Mouse (Mus musculus) hindbrain, embryonic 13.5 days (tissue): Measurements from ENCODE around the gene 2810408A11Rik. TPM values are rescaled to one million over a fixed set of nuclear protein-coding genes. Genes with fewer than 3 reads are reported as not detected.

Source experiments
- ATAC-seq: fragments of 200-750 bp; cut with Nextera tagmentation; 2 replicates; pipeline ENCODE4 v1.8.0; 2017; ENCODE audit warnings: moderate TSS enrichment; ENCODE audit not compliant: low FRiP score
- H3K27ac ChIP-seq: fragments of 300-500 bp; sonication (generic); 2 replicates; pipeline ENCODE4 v1.5.1; 2015; ENCODE audit warnings: inconsistent platforms, mild to moderate bottlenecking, moderate library complexity
- H3K27me3 ChIP-seq: fragments of 300-500 bp; sonication (generic); 2 replicates; pipeline ENCODE4 v1.6.1; 2015; ENCODE audit warnings: mild to moderate bottlenecking, inconsistent platforms
- H3K36me3 ChIP-seq: fragments of 300-500 bp; sonication (generic); 2 replicates; pipeline ENCODE4 v1.6.1; 2015; ENCODE audit warnings: mild to moderate bottlenecking, inconsistent platforms
- H3K4me1 ChIP-seq: fragments of 300-500 bp; sonication (generic); replicated peaks from 2 replicates; pipeline ENCODE4 v1.6.1; 2015; ENCODE audit warnings: inconsistent platforms
- H3K4me2 ChIP-seq: fragments of 300-500 bp; sonication (generic); 2 replicates; pipeline ENCODE4 v1.6.1; 2015; ENCODE audit warnings: inconsistent platforms, mild to moderate bottlenecking, moderate library complexity
- H3K4me3 ChIP-seq: fragments of 300-500 bp; sonication (generic); 2 replicates; pipeline ENCODE4 v1.5.1; 2015; ENCODE audit warnings: mild to moderate bottlenecking, inconsistent platforms
- H3K9ac ChIP-seq: fragments of 300-500 bp; sonication (generic); 2 replicates; pipeline ENCODE4 v1.6.1; 2015; ENCODE audit warnings: mild to moderate bottlenecking, inconsistent platforms
- H3K9me3 ChIP-seq: fragments of 300-500 bp; sonication (generic); 2 replicates; pipeline ENCODE4 v1.6.1; 2016; ENCODE audit warnings: inconsistent platforms
- WGBS: fragments of 180-500 bp; shearing (Covaris S2); methylation state at CpG from one replicate; pipeline ENCODE4 v1.1.7; 2015; 5-methylcytosine and 5-hydroxymethylcytosine counted together
- polyA plus RNA-seq: library from polyadenylated mRNA; unstranded; fragments of >200 nt; fragmentation: Nextera tagmentation; extraction: Ambion mirVana; gene quantifications from 2 replicates; pipeline ENCODE4 v1.2.1, GENCODE M21; 2015

Gene 2810408A11Rik
- polyA plus RNA-seq, result 10.3 and 11.7 TPM in 2 replicates

GRCm38 (mm10) chr11:69900471-69901405, at the start of gene 2810408A11Rik, which contains the start of gene Neurl4:
Gene 2810408A11Rik, minus strand, starts transcription at chr11:69900987.
Gene Neurl4, plus strand, starts transcription at chr11:69901072.
- H3K4me3 ChIP-seq, result peak within 1 kb of the TSS; percentile 89
- peak; percentile 93 for ATAC-seq
- H3K9me3 ChIP-seq, result no peaks in the 10 kb centered on the region
- H3K9ac ChIP-seq, result peak within 1 kb of the TSS; percentile 97
- no peaks in the 10 kb centered on the region for H3K27me3 ChIP-seq
- peaks cover 29% of the 10 kb centered on the region for H3K36me3 ChIP-seq
- peak within 1 kb of the TSS; percentile 94 for H3K4me2 ChIP-seq
- H3K4me1 ChIP-seq, result peaks cover 36% of the 10 kb centered on the region
- under 1% methylated on average over 38 of the region's 38 CpGs for WGBS
- H3K27ac ChIP-seq, result peak within 1 kb of the TSS; percentile 99

GRCm38 (mm10) chr11:69948763-69949150, 48.0 kb upstream of the 2810408A11Rik start:
- Histone ChIP-seq H3K4me2 (peak overlapping the region; percentile 62), H3K9me3 (no peaks in the 10 kb centered on the region), H3K27me3 (peaks cover 43% of the 10 kb centered on the region), H3K4me3 (peak overlapping the region; percentile 44), H3K4me1 (peaks cover 19% of the 10 kb centered on the region), H3K9ac (no peak overlapping the region), H3K36me3 (no peaks in the 10 kb centered on the region), H3K27ac (peak overlapping the region; percentile 40; the same call in 1 of the 2 replicates)
- peak; percentile 25; the same call in 1 of the 2 replicates for ATAC-seq
- 1% methylated on average over 14 of the region's 14 CpGs for WGBS

GRCm38 (mm10) chr11:69948066-69948762, 47.4 kb upstream of the 2810408A11Rik start, which contains the start of gene Slc2a4:
Gene Slc2a4, minus strand, starts transcription at chr11:69948188.
- ATAC-seq, result peak; percentile 93
- Histone ChIP-seq H3K27ac (peak within 1 kb of the TSS; percentile 40; the same call in 1 of the 2 replicates), H3K4me1 (peaks cover 19% of the 10 kb centered on the region), H3K9me3 (no peaks in the 10 kb centered on the region), H3K9ac (peak within 1 kb of the TSS; percentile 63), H3K4me3 (peak within 1 kb of the TSS; percentile 44), H3K36me3 (no peaks in the 10 kb centered on the region), H3K4me2 (peak within 1 kb of the TSS; percentile 62), H3K27me3 (peaks cover 43% of the 10 kb centered on the region)
- WGBS, result under 1% methylated on average over 34 of the region's 34 CpGs

- 2% methylated on average over 29 of the region's 29 CpGs for WGBS
- peaks cover 19% of the 10 kb centered on the region for H3K4me1 ChIP-seq
- H3K9me3 ChIP-seq, result no peaks in the 10 kb centered on the region
- ATAC-seq, result peak; percentile 46
- no peak overlapping the region for H3K27ac ChIP-seq
- H3K4me2 ChIP-seq, result peak overlapping the region; percentile 62
- H3K27me3 ChIP-seq, result peaks cover 40% of the 10 kb centered on the region
- H3K36me3 ChIP-seq, result no peaks in the 10 kb centered on the region
- peak overlapping the region; percentile 63 for H3K9ac ChIP-seq
- peak overlapping the region; percentile 44 for H3K4me3 ChIP-seq
These were observed 46.7 kb upstream of the 2810408A11Rik start for GRCm38 (mm10) chr11:69947337-69948065.

GRCm38 (mm10) chr11:69945997-69946891, 45.5 kb upstream of the 2810408A11Rik start:
- no peaks in the 10 kb centered on the region for H3K9me3 ChIP-seq
- H3K4me3 ChIP-seq, result no peak overlapping the region; the same call in 1 of the 2 replicates
- no peak overlapping the region for H3K9ac ChIP-seq
- peaks cover 19% of the 10 kb centered on the region for H3K4me1 ChIP-seq
- H3K27me3 ChIP-seq, result peaks cover 34% of the 10 kb centered on the region
- no peak for ATAC-seq
- H3K27ac ChIP-seq, result no peak overlapping the region
- H3K4me2 ChIP-seq, result no peak overlapping the region
- H3K36me3 ChIP-seq, result no peaks in the 10 kb centered on the region
- 93% methylated on average over 18 of the region's 18 CpGs for WGBS

- 76% methylated on average over 13 of the region's 13 CpGs for WGBS
These were observed 44.4 kb upstream of the 2810408A11Rik start for GRCm38 (mm10) chr11:69945216-69945615.

GRCm38 (mm10) chr11:69940962-69941361, 40.2 kb upstream of the 2810408A11Rik start:
- Histone ChIP-seq H3K4me3 (no peak overlapping the region), H3K27ac (no peak overlapping the region), H3K36me3 (no peaks in the 10 kb centered on the region), H3K4me1 (peaks cover 15% of the 10 kb centered on the region), H3K9me3 (no peaks in the 10 kb centered on the region), H3K9ac (no peak overlapping the region), H3K27me3 (peaks cover 43% of the 10 kb centered on the region), H3K4me2 (no peak overlapping the region)
- WGBS, result 80% methylated on average over 4 of the region's 4 CpGs
- ATAC-seq, result no peak

More at GRCm38 (mm10) chr11:69945216-69945615, 44.4 kb upstream of the 2810408A11Rik start:
- no peak for ATAC-seq
- H3K27ac ChIP-seq, result no peak overlapping the region
- H3K4me1 ChIP-seq, result peaks cover 22% of the 10 kb centered on the region
- no peaks in the 10 kb centered on the region for H3K36me3 ChIP-seq
- H3K4me2 ChIP-seq, result no peak overlapping the region
- peaks cover 26% of the 10 kb centered on the region for H3K27me3 ChIP-seq
- no peak overlapping the region for H3K4me3 ChIP-seq
- H3K9ac ChIP-seq, result no peak overlapping the region
- H3K9me3 ChIP-seq, result no peaks in the 10 kb centered on the region

- Histone ChIP-seq H3K4me1 (peaks cover 20% of the 10 kb centered on the region), H3K4me2 (no peak overlapping the region), H3K9me3 (no peaks in the 10 kb centered on the region), H3K27me3 (peaks cover 50% of the 10 kb centered on the region), H3K36me3 (no peaks in the 10 kb centered on the region), H3K4me3 (no peak overlapping the region), H3K9ac (no peak overlapping the region), H3K27ac (no peak overlapping the region)
- 92% methylated on average over 17 of the region's 17 CpGs for WGBS
- ATAC-seq, result no peak
These were observed 38.9 kb upstream of the 2810408A11Rik start for GRCm38 (mm10) chr11:69939731-69940130.

GRCm38 (mm10) chr11:69939181-69939580, 38.4 kb upstream of the 2810408A11Rik start:
- WGBS, result 64% methylated on average over 5 of the region's 5 CpGs

GRCm38 (mm10) chr11:69938401-69938979, 37.7 kb upstream of the 2810408A11Rik start:
- ATAC-seq, result no peak

More at GRCm38 (mm10) chr11:69939181-69939580, 38.4 kb upstream of the 2810408A11Rik start:
- Histone ChIP-seq H3K4me2 (no peak overlapping the region), H3K9ac (no peak overlapping the region), H3K27ac (no peak overlapping the region), H3K36me3 (no peaks in the 10 kb centered on the region), H3K27me3 (peaks cover 55% of the 10 kb centered on the region), H3K4me3 (no peak overlapping the region), H3K9me3 (no peaks in the 10 kb centered on the region), H3K4me1 (peaks cover 23% of the 10 kb centered on the region)
- no peak for ATAC-seq

More at GRCm38 (mm10) chr11:69938401-69938979, 37.7 kb upstream of the 2810408A11Rik start:
- 36% methylated on average over 9 of the region's 9 CpGs for WGBS
- no peak overlapping the region for H3K4me2 ChIP-seq
- H3K9ac ChIP-seq, result peak overlapping the region; percentile 35; the same call in 1 of the 2 replicates
- H3K27me3 ChIP-seq, result peaks cover 55% of the 10 kb centered on the region
- no peak overlapping the region for H3K27ac ChIP-seq
- peaks cover 25% of the 10 kb centered on the region for H3K4me1 ChIP-seq
- no peaks in the 10 kb centered on the region for H3K36me3 ChIP-seq
- H3K4me3 ChIP-seq, result no peak overlapping the region
- no peaks in the 10 kb centered on the region for H3K9me3 ChIP-seq
